Comparison of ENCODE assay signal across 11 mouse cellular contexts in the genomic region with DNA sequence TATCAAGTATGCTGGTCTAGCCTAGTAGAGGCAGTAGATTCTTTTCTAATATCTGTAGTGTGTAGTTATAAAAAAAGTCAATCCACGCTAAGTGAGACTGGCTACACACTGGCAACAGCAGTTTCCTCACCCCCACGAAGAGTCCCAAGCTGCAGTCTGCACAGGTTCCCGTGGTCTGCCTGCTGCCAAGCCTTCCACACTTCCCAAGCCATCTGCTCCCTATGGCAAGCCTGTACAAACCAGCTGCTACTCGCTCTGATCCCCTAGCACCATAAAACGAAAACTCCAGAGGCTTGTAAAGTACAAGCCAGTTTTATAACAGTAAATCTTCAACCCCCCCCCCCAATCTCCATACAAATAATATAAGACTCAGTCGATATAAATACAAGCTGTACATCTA.
A peak's percentile ranks its signal among the peaks of the same experiment; 100 is the strongest.
DNase-seq lines count a peak whose midpoint lies in the region; ATAC-seq and TF ChIP-seq lines count a peak whose summit lies in the region.
"Had no signal": no experiment of that assay in that cellular context is flagged by ENCODE, and none has a peak within 500 bp of the region (broad histone marks: within the 10 kb centered on the region; RNA-seq: fewer than 3 reads in every experiment).

No protein-coding gene starts in this region.

- 59% methylated on average over 6 of the region's 6 CpGs for WGBS in hindbrain, postnatal 0 days
- 78% methylated on average over 6 of the region's 6 CpGs for WGBS in hindbrain, embryonic 14.5 days
- WGBS in kidney, adult 2 months, result 72% methylated on average over 6 of the region's 6 CpGs

- H3K9ac ChIP-seq in hindbrain, postnatal 0 days (replicated peaks; ENCODE audit: low read length), result no peak overlapping the region
- no peak overlapping the region for H3K9ac ChIP-seq in hindbrain, embryonic 14.5 days

- TF ChIP-seq CTCF in hindbrain, postnatal 0 days (IDR thresholded peaks at IDR 0.05; ENCODE audit: low read depth), result no peak
- no peak for TF ChIP-seq CTCF in kidney, adult 2 months (conservative IDR thresholded peaks at IDR 0.05; ENCODE audit: insufficient read depth, insufficient read length, low read depth, low read length)

- H3K27ac ChIP-seq in hindbrain, postnatal 0 days, result no peak overlapping the region
- H3K27ac ChIP-seq in hindbrain, embryonic 14.5 days, result no peak overlapping the region
- no peak overlapping the region for H3K27ac ChIP-seq in kidney, adult 2 months (ENCODE audit: insufficient read depth, low read depth, low read length)
- H3K27ac ChIP-seq: embryonic facial prominence, embryonic 10.5 days had no signal

- no peak overlapping the region for H3K4me2 ChIP-seq in hindbrain, postnatal 0 days (ENCODE audit: low read depth, low read length)
- no peak overlapping the region for H3K4me2 ChIP-seq in hindbrain, embryonic 14.5 days (replicated peaks)

- peak; percentile 23 for DNase-seq in hindbrain, postnatal 0 days (ENCODE audit: low spot score)
- DNase-seq in hindbrain, embryonic 14.5 days (ENCODE audit: low spot score), result no peak
- peak; percentile 26 to 48 for DNase-seq in frontal cortex, postnatal 14 days (ENCODE audit: low spot score in 2 of 2)
- peak; percentile 53 for DNase-seq in left cerebral cortex, adult 11 months (ENCODE audit: low spot score)
- peak; percentile 67 to 82 for DNase-seq in right cerebral cortex, postnatal 10 days (ENCODE audit: low spot score in 2 of 2)
- DNase-seq in adrenal gland, postnatal 36 days, result no peak
- DNase-seq in testis, postnatal 14 days (ENCODE audit: low spot score), result no peak
- no peak for DNase-seq in kidney, adult 2 months
- DNase-seq: heart, postnatal 10 days had no signal

- no peak overlapping the region for H3K4me3 ChIP-seq in hindbrain, postnatal 0 days (ENCODE audit: low read length)
- no peak overlapping the region for H3K4me3 ChIP-seq in hindbrain, embryonic 14.5 days (replicated peaks; ENCODE audit: low read length)
- no peak overlapping the region for H3K4me3 ChIP-seq in kidney, adult 2 months (ENCODE audit: insufficient read depth, low read depth, low read length)
- H3K4me3 ChIP-seq: embryonic facial prominence, embryonic 10.5 days had no signal

- no peaks in the 10 kb centered on the region for H3K9me3 ChIP-seq in hindbrain, postnatal 0 days (ENCODE audit: low read length)
- no peaks in the 10 kb centered on the region for H3K9me3 ChIP-seq in hindbrain, embryonic 14.5 days (ENCODE audit: control insufficient read depth, low read length)
- H3K9me3 ChIP-seq: embryonic facial prominence, embryonic 10.5 days had no signal

- TF ChIP-seq POLR2A in kidney, adult 2 months (IDR thresholded peaks at IDR 0.05; ENCODE audit: low read depth, low read length), result no peak

- peak; percentile 86 for ATAC-seq in hindbrain, postnatal 0 days
- no peak for ATAC-seq in hindbrain, embryonic 14.5 days (ENCODE audit: low FRiP score)
- ATAC-seq: intestine, postnatal 0 days had no signal

- H3K36me3 ChIP-seq in hindbrain, postnatal 0 days (ENCODE audit: insufficient read depth, low read length), result no peaks in the 10 kb centered on the region
- H3K36me3 ChIP-seq in hindbrain, embryonic 14.5 days (replicated peaks; ENCODE audit: control insufficient read depth, insufficient read depth), result no peaks in the 10 kb centered on the region
- no peaks in the 10 kb centered on the region for H3K36me3 ChIP-seq in kidney, adult 2 months (ENCODE audit: control insufficient read depth, insufficient read depth, low read length)
- H3K36me3 ChIP-seq: embryonic facial prominence, embryonic 10.5 days had no signal

- no peaks in the 10 kb centered on the region for H3K27me3 ChIP-seq in hindbrain, postnatal 0 days (ENCODE audit: insufficient read depth, low read length)
- no peaks in the 10 kb centered on the region for H3K27me3 ChIP-seq in hindbrain, embryonic 14.5 days (ENCODE audit: control insufficient read depth, insufficient read depth, low read length)
- H3K27me3 ChIP-seq in kidney, adult 2 months (replicated peaks; ENCODE audit: control insufficient read depth, insufficient read depth, low read length), result no peaks in the 10 kb centered on the region

- H3K4me1 ChIP-seq in hindbrain, postnatal 0 days (ENCODE audit: insufficient read depth, low read length), result no peaks in the 10 kb centered on the region
- H3K4me1 ChIP-seq in hindbrain, embryonic 14.5 days (replicated peaks; ENCODE audit: control insufficient read depth, insufficient read depth, low read length), result no peaks in the 10 kb centered on the region
- H3K4me1 ChIP-seq in kidney, adult 2 months (ENCODE audit: control insufficient read depth, insufficient read depth, low read length), result no peaks in the 10 kb centered on the region
- H3K4me1 ChIP-seq: embryonic facial prominence, embryonic 10.5 days had no signal

Comparison
In these comparisons a context has a peak if more than half of its experiments do, and no peak if none do; other contexts are left out.
1. DNase-seq: peak in hindbrain, postnatal 0 days (single experiment), frontal cortex, postnatal 14 days (2 of 2), left cerebral cortex, adult 11 months (single experiment) and right cerebral cortex, postnatal 10 days (2 of 2); none in hindbrain, embryonic 14.5 days (single experiment), adrenal gland, postnatal 36 days (0 of 2), testis, postnatal 14 days (single experiment) and kidney, adult 2 months (single experiment).